Mouse (Mus musculus): Measurements from ENCODE around the gene A230050P20Rik.

GRCm38 (mm10) chr9:20886563-20886962 lies 18.1 kb downstream of the A230050P20Rik start:
- TF ChIP-seq EP300 (IDR thresholded peaks at IDR 0.05; ENCODE audit: low read depth) (no peak), CTCF (IDR thresholded peaks at IDR 0.05; ENCODE audit: low read depth) (no peak)

Measured in liver, postnatal 0 days (tissue).